Mouse (Mus musculus): ENCODE measurements around the gene Gm43552.

GRCm38 (mm10) chr5:65394425-65394824 lies 98.2 kb downstream of the Gm43552 start:
- TF ChIP-seq CTCF (IDR thresholded peaks at IDR 0.05) (no peak), EP300 (IDR thresholded peaks at IDR 0.05) (no peak)
